Mouse (Mus musculus): ENCODE measurements around the gene Cers6.

Cers6 gene

DNA sequence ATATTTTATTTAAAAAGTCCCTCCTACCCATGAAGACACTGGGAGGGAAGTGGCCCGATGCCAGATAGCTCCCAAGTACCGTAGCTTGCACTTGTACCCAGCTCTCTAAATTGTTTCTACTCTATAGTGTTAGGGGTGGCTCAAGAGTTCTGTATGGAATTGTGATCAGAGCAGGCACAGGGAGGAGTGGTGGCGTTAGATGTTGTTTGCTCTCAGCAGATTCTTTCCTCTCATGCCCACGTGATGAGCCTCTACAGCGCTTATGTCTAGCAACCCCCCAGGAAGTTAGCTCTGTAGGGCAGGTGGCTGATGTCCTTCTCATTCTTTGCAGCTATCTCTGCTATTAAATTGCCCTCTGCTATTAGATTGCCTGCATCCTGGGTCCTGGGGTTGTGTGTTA is 98.8 kb downstream of the Cers6 start:
- DNase-seq (ENCODE audit: low spot score in 2 of 2) = no peak

GRCm38 (mm10) chr2:68960620-68961019 is 99.4 kb downstream of the Cers6 start:
- DNase-seq (ENCODE audit: low spot score in 2 of 2) = no peak

DNA sequence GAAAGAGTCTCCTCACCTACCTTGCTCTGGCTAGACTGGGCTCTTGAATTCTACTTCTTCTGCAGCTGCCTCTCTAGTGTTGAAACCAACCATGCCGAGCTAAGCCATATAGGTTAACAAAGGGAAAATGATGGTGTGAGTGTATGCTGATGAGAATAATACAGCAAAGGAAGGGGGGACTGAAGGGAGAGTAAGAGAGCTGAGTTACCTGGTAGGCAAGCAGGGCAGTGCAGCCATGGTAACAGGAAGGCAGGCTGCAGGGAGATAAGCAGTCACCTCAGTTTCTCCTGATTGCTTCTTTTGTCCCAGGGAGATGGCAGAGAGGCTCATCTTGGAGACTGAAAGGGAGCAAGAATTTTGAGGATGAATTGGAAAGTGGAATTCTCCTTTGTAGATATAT is 105.1 kb downstream of the Cers6 start:
- DNase-seq (ENCODE audit: low spot score in 2 of 2) = no peak

GRCm38 (mm10) chr2:68968028-68968427 is 106.8 kb downstream of the Cers6 start:
- DNase-seq (ENCODE audit: low spot score in 2 of 2) = no peak

DNA sequence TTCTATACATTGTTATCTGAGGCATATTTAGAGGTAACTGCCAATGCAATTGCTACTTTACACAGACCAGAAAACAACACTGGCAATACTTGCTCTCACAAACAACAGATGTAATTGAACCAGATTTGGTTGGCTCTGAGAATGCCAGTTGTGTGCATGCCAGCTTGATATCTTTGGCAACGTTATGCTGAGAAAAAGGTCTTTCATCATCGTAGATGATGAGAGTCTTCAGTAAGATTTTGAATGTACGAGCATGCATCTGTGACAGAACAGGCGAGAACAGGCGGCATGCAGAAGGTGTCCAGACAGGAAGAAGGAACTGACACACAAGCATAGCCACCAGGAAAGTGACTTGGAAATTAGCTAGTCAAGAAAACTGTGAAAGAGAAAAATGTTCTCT is 110.6 kb downstream of the Cers6 start:
- DNase-seq (ENCODE audit: low spot score in 2 of 2) = no peak

GRCm38 (mm10) chr2:68973753-68974152 is 112.5 kb downstream of the Cers6 start:
- DNase-seq (ENCODE audit: low spot score in 2 of 2) = no peak

DNA sequence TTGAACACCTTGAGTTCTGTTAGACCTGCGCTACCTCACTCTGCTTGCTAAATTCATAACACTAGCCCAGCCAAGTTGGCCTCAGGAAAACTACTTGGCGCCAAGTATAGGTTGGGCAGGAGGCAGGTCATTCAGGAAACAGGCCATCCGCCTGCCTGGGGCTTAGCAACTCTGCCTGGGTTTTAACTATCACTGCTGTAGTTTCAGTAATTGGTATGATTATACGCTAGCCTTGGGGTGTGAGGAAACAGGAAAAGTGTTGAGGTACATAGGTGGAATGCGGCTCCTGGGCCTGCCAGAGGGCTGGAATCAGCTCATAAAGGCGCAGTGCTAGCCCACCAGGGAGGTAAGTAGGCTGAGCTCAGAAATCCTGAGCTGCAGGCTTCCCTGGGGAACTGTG is 114.0 kb downstream of the Cers6 start:
- no peak for DNase-seq (ENCODE audit: low spot score in 2 of 2)

- no peak for DNase-seq (ENCODE audit: low spot score in 2 of 2)
These were observed 114.5 kb downstream of the Cers6 start for GRCm38 (mm10) chr2:68975780-68976179.

DNA sequence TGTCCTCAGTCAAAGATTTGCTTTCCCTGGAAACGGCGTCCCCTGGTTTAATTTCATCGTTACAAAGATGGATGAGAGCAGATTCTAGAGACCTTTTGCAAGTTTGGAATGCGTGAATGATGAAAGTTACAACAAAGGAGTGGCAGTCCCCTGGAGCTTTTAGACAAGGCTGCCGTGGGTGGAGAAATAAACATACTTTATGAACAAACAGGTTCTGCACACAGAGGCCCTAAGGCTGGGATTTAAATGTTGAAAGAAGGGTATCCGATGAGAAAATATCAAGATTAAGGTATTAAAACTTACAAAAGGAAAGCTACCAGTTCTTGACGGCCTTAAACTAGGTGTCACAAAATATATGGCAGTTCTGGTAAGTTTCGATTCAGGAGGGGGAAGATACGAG is 117.0 kb downstream of the Cers6 start:
- DNase-seq (ENCODE audit: low spot score in 2 of 2) = no peak

DNA sequence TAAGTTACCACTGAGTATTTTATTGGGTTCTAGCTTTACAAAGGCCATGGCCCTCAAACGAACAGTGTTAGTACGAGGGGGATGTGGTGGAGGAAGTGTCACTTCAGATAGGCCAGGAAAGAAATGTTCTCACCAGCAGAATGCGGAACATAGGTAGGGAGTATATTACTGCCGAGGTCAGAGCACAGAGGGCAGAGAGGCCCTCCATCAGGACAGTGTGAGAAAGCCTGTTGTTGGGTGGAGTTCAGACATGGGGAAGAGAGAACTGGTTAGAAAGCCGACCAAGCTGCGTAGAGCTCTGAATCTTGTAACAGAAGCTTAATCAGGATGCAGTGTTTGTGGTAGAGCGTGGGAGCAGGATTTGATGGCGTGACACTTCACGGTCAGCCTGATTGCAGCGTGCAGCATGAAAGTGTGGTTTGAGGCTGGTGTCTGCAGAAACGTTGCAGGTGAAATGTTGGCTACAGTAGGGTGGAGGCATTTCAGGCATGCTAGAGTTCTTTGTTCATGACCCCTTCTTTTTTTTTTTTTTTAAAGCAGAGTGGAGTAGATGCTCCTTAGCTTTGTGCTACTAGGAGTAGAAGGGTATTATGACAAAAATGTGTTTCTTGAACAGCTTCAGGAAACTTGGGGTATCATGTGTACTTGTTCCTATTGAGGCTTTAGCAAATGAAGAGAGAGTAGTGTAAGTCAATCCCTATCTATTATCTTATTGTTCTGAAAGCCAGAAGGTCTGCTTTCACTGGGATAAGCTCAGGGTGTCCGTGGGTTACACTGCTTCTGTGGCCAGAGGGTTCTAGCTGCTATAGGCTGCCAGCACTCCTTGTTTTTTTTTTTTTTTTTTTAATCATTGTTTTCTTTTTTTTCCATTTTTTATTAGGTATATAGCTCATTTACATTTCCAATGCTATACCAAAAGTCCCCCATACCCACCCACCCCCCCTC is 117.7 kb downstream of the Cers6 start:
- peak; percentile 26 to 44 for DNase-seq (ENCODE audit: low spot score in 2 of 2)

GRCm38 (mm10) chr2:68981302-68981701 is 120.1 kb downstream of the Cers6 start:
- DNase-seq (ENCODE audit: low spot score in 2 of 2) = no peak

GRCm38 (mm10) chr2:68981756-68982409 is 120.6 kb downstream of the Cers6 start:
- no peak for DNase-seq (ENCODE audit: low spot score in 2 of 2)

GRCm38 (mm10) chr2:68982979-68983378 is 121.7 kb downstream of the Cers6 start:
- no peak for DNase-seq (ENCODE audit: low spot score in 2 of 2)

GRCm38 (mm10) chr2:68983431-68983830 is 122.2 kb downstream of the Cers6 start:
- no peak for DNase-seq (ENCODE audit: low spot score in 2 of 2)

DNA sequence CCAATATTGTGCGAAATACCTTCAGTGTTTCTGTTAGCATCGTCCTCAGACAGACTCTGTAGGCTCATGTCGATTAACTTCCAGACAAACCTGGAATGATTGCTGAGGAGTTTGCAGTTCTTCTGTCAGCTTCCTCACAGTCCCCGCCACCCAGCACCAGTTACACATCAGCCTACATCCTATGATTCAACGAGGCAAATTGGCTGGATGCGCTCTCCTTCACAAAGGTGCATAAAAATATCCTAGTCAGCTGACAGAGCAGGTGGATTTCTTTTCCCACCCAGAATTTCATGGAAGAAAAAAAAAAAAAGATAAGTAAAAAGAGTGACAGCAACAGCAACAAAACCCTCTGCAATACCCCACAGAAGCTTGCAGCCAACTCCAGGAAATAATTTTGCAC is 127.9 kb downstream of the Cers6 start:
- DNase-seq (ENCODE audit: low spot score in 2 of 2) = no peak

GRCm38 (mm10) chr2:68992629-68993028 is 131.4 kb downstream of the Cers6 start:
- no peak for DNase-seq (ENCODE audit: low spot score in 2 of 2)

DNA sequence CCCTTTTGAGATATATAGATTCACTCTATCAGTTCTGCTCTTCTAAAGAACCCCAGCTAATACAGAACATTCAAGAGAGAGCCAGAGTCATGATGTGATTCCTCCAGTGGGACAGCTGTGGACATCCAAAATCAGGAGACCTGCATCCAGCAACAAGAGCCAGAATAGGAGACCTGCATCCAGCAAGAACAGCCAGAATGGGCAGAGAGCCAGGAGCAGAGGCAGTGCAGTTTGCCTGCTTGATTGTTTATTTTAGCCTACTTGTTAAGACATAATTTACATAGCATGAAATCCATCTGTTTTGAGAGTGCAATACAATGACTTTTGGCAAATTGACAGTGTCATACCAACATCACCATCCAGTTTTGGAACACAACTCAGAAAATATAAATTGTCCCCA is 133.2 kb downstream of the Cers6 start:
- DNase-seq (ENCODE audit: low spot score in 2 of 2) = no peak

GRCm38 (mm10) chr2:68995723-68996122 is 134.5 kb downstream of the Cers6 start:
- no peak for DNase-seq (ENCODE audit: low spot score in 2 of 2)

- DNase-seq (ENCODE audit: low spot score in 2 of 2) = no peak
These were observed 135.0 kb downstream of the Cers6 start for GRCm38 (mm10) chr2:68996268-68996667.

GRCm38 (mm10) chr2:69004001-69004400 is 142.8 kb downstream of the Cers6 start:
- no peak for DNase-seq (ENCODE audit: low spot score in 2 of 2)

- DNase-seq (ENCODE audit: low spot score in 2 of 2) = no peak
These were observed 150.2 kb downstream of the Cers6 start for GRCm38 (mm10) chr2:69011392-69011791.

DNA sequence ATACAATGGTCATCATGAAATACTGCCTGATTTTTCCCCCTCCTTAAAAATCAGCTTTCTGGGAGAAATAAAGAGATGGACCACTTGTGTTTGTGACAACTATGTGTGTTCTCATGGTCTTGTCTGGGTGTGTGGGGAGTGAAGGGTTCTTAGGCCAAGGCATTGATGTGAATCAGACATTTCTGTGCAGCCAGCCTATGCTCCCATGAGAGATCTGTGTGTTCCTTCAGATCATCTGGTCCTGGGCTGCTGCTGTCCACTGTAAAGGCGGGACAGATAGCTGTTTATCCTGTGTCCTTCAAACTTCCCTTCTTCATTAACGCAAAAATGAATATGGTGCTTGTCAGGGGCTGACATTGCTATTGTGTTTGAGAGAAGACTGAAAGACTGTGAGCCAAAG is 150.6 kb downstream of the Cers6 start:
- DNase-seq (ENCODE audit: low spot score in 2 of 2) = no peak

- no peak for DNase-seq (ENCODE audit: low spot score in 2 of 2)
These were observed 153.0 kb downstream of the Cers6 start for GRCm38 (mm10) chr2:69014241-69014640.
